Comparison of ENCODE assay signal across 10 mouse cellular contexts in the genomic region with DNA sequence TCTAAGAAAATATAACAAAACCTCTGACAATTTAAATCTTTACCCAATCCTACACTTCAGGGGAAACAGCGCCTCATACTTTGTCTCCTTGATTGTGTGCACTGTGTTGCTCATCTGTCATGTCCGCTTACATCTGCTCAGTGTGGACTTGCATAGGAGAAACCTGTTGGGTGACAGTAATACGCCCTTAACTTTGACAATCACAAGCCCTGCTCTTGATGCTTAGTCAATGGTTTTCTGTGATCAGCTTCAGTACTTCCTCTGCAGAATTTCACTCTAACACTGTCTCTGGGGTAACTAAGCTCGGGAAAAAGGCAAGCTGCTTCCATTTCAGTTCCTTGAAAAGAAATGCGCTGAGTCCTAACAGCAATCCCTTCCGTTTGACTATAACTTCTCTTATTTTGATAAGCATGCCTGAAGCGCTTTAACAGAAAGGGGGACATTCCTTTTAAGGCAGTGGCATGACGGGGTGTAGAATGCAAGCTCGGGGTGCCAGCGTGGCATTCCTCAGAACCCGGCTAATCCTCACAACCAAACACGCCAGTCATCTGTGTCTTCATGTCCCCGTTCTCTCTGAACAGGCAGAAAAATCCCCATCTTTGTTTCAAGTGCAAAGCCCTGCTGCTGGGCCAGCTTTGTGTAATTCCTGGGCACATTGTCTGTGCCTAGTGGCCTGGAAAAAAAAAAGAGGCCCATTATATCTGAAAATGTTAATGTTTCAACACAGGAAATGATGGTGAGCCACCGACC.
DNase-seq lines count a peak whose midpoint lies in the region; ATAC-seq lines count a peak whose summit lies in the region.
"Had no signal": no experiment of that assay in that cellular context is flagged by ENCODE, and none has a peak within 500 bp of the region (broad histone marks: within the 10 kb centered on the region; RNA-seq: fewer than 3 reads in every experiment).

No protein-coding gene starts in this region.

- H3K4me2 ChIP-seq in forebrain, embryonic 15.5 days (replicated peaks) = peak overlapping the region; percentile 25
- H3K4me2 ChIP-seq in midbrain, embryonic 13.5 days (replicated peaks) = peak overlapping the region; percentile 36

- H3K9me3 ChIP-seq in forebrain, embryonic 15.5 days = no peaks in the 10 kb centered on the region
- no peaks in the 10 kb centered on the region for H3K9me3 ChIP-seq in midbrain, embryonic 13.5 days

- H3K36me3 ChIP-seq in forebrain, embryonic 15.5 days = no peaks in the 10 kb centered on the region
- H3K36me3 ChIP-seq in midbrain, embryonic 13.5 days = no peaks in the 10 kb centered on the region

- H3K27me3 ChIP-seq in forebrain, embryonic 15.5 days = no peaks in the 10 kb centered on the region
- no peaks in the 10 kb centered on the region for H3K27me3 ChIP-seq in midbrain, embryonic 13.5 days

- WGBS in forebrain, embryonic 15.5 days = 25% methylated on average over 14 of the region's 14 CpGs
- 27% methylated on average over 14 of the region's 14 CpGs for WGBS in midbrain, embryonic 13.5 days

- no peak overlapping the region for H3K4me3 ChIP-seq in forebrain, embryonic 15.5 days
- no peak overlapping the region for H3K4me3 ChIP-seq in midbrain, embryonic 13.5 days (replicated peaks)

- peak overlapping the region; percentile 70 for H3K27ac ChIP-seq in forebrain, embryonic 15.5 days (replicated peaks)
- peak overlapping the region; percentile 30 for H3K27ac ChIP-seq in midbrain, embryonic 13.5 days

- H3K9ac ChIP-seq in forebrain, embryonic 15.5 days (replicated peaks) = peak overlapping the region; percentile 36; the same call in 1 of the 2 replicates
- no peak overlapping the region for H3K9ac ChIP-seq in midbrain, embryonic 13.5 days (replicated peaks)
- H3K9ac ChIP-seq: liver, postnatal 0 days had no signal

- DNase-seq in cerebellum, adult 8-10 months = peak; percentile 44
- no peak for DNase-seq in cerebellum, adult 9-11 months
- DNase-seq in Muller cell, postnatal 12 days (ENCODE audit: inconsistent ontology term) = peak; percentile 97
- no peak for DNase-seq in spleen, postnatal 4 days (ENCODE audit: low spot score in 2 of 2)
- DNase-seq in spleen, postnatal 36 days (ENCODE audit: low spot score in 2 of 2) = no peak
- DNase-seq in heart, postnatal 25 days (ENCODE audit: low spot score) = no peak
- DNase-seq: liver, postnatal 0 days; thymus, postnatal 4 days had no signal

- ATAC-seq in forebrain, embryonic 15.5 days (replicated peaks) = peak; percentile 53
- ATAC-seq in midbrain, embryonic 13.5 days = peak; percentile 63
- ATAC-seq: liver, postnatal 0 days had no signal

- H3K4me1 ChIP-seq in forebrain, embryonic 15.5 days = peaks cover 12% of the 10 kb centered on the region
- H3K4me1 ChIP-seq in midbrain, embryonic 13.5 days (replicated peaks) = peaks cover 11% of the 10 kb centered on the region

- intact Hi-C loops in heart, postnatal 25 days (cut with DNase I) = no loop called here

Comparison
In these comparisons a context has a peak if more than half of its experiments do, and no peak if none do; other contexts are left out.
1. DNase-seq: peak in cerebellum, adult 8-10 months (single experiment) and Muller cell, postnatal 12 days (single experiment); none in cerebellum, adult 9-11 months (single experiment), spleen, postnatal 4 days (0 of 2), spleen, postnatal 36 days (0 of 2) and heart, postnatal 25 days (single experiment).